Mouse (Mus musculus): ENCODE data around the gene Atad5.

DNA sequence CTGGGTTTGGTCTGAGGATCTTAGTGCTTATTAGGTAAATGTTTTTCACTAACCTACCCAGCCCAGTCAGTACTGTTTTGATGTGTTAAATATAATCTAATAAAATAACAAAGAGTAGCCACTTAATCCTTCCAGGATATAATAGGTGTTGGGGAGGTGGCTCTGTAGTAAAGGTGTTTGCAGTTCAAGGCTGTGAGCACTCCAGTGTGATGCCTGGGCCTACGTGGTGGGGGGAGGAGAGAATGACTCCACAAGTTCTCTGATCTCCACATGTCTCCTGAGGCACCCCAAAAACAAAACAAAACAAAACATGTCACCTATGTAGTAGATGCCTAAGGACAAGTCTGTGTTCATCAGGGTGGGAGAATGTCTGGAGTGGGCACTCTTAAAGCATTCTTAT is 42.9 kb downstream of the Atad5 start:
- TF ChIP-seq POLR2A (IDR thresholded peaks at IDR 0.05; ENCODE audit: low read depth, low read length) (no peak), CTCF (IDR thresholded peaks at IDR 0.05; ENCODE audit: borderline replicate concordance, insufficient read depth, low read length) (no peak)
